Mouse (Mus musculus) myocyte (in vitro differentiated cells): ENCODE measurements at regions not wholly inside any gene's neighbourhood (a gene's known extent, or its start where the extent isn't known, plus 50 kb on each side); places are given as distances from the start of the nearest gene placed in this dataset.

Source experiments
- CEBPB ChIP-seq: IDR thresholded peaks from 2 replicates; pipeline ENCODE4 v1.6.1; 2011; ENCODE audit warnings: mild to moderate bottlenecking, moderate library complexity; ENCODE audit not compliant: poor library complexity, insufficient read depth, severe bottlenecking
- E2F4 ChIP-seq: IDR thresholded peaks from one replicate; pipeline ENCODE4 v1.6.1; 2011; ENCODE audit warnings: mild to moderate bottlenecking, control low read depth, moderate library complexity; ENCODE audit not compliant: insufficient read depth
- MAX ChIP-seq: IDR thresholded peaks from one replicate; pipeline ENCODE4 v1.6.1; 2011; ENCODE audit warnings: low read depth, mild to moderate bottlenecking, control low read depth
- MYOD1 ChIP-seq, 3 experiments: IDR thresholded peaks; one replicate each; pipeline ENCODE4 v1.6.1; 2011; ENCODE audit warnings: control low read depth in 2 of 3, low read depth in 2 of 3, mild to moderate bottlenecking in 2 of 3, moderate library complexity in 1 of 3; ENCODE audit not compliant: insufficient read length in 2 of 3, control insufficient read depth in 1 of 3
- MYOG ChIP-seq, 3 experiments: IDR thresholded peaks; one replicate each; pipeline ENCODE4 v1.6.1; 2011; ENCODE audit warnings: control low read depth in 2 of 3, low read depth in 2 of 3, mild to moderate bottlenecking in 2 of 3; ENCODE audit not compliant: insufficient read length in 2 of 3, control insufficient read depth in 1 of 3, insufficient read depth in 1 of 3
- POLR2A ChIP-seq: IDR thresholded peaks from one replicate; pipeline ENCODE4 v1.6.1; 2011; ENCODE audit warnings: low read depth, mild to moderate bottlenecking, control low read depth, moderate library complexity; ENCODE audit not compliant: insufficient read length
- POLR2AphosphoS2 ChIP-seq: IDR thresholded peaks from one replicate; pipeline ENCODE4 v1.6.1; 2011; ENCODE audit warnings: low read depth, control low read depth; ENCODE audit not compliant: insufficient read length
- REST ChIP-seq: IDR thresholded peaks from one replicate; pipeline ENCODE4 v1.6.1; 2011; ENCODE audit warnings: mild to moderate bottlenecking, control low read depth, moderate library complexity; ENCODE audit not compliant: insufficient read depth, insufficient read length
- SRF ChIP-seq: IDR thresholded peaks from one replicate; pipeline ENCODE4 v1.6.1; 2011; ENCODE audit warnings: low read depth; ENCODE audit not compliant: control insufficient read depth, insufficient read length
- TCF12 ChIP-seq: IDR thresholded peaks from one replicate; pipeline ENCODE4 v1.6.1; 2011; ENCODE audit warnings: mild to moderate bottlenecking, control low read depth; ENCODE audit not compliant: poor library complexity, insufficient read depth, severe bottlenecking
- TCF3 ChIP-seq: IDR thresholded peaks from one replicate; pipeline ENCODE4 v1.6.1; 2011; ENCODE audit warnings: low read depth, control low read depth; ENCODE audit not compliant: insufficient read length
- USF1 ChIP-seq: IDR thresholded peaks from one replicate; pipeline ENCODE4 v1.6.1; 2011; ENCODE audit warnings: low read depth, mild to moderate bottlenecking, control low read depth, moderate library complexity

DNA sequence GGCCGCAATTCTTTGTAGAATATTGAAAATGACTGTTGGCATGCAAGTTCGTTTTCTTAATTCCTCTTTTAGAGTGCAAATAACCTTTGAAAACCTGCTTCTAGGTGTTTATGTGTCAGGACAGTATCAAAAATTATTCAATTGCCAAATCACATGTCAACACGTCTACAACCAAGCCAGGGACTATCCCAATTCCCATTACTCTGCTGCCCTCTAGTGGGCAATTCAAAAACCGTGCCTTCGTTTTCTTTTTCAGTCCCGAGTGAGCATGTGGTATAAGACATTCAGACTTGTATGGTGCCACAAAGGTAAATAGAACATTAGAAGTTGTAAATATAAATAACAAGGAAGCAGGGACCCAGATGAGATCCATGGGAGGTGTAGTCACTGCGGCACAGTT lies 563.1 kb downstream of the Tox3 start:
- TF ChIP-seq POLR2A (no peak), TCF3 (no peak), USF1 (no peak), TCF12 (no peak), POLR2AphosphoS2 (no peak), MYOD1 (IDR thresholded peaks at IDR 0.05; ENCODE audit: control insufficient read depth in 1 of 3, insufficient read length in 2 of 3, low read depth in 2 of 3) (no peak), REST (no peak), E2F4 (no peak), CEBPB (no peak), SRF (no peak), MAX (no peak), MYOG (IDR thresholded peaks at IDR 0.05; ENCODE audit: control insufficient read depth in 1 of 3, insufficient read depth in 1 of 3, insufficient read length in 2 of 3, low read depth in 2 of 3) (no peak)
